Mouse (Mus musculus): Measurements from ENCODE around the gene Lad1.

The Lad1 gene

DNA sequence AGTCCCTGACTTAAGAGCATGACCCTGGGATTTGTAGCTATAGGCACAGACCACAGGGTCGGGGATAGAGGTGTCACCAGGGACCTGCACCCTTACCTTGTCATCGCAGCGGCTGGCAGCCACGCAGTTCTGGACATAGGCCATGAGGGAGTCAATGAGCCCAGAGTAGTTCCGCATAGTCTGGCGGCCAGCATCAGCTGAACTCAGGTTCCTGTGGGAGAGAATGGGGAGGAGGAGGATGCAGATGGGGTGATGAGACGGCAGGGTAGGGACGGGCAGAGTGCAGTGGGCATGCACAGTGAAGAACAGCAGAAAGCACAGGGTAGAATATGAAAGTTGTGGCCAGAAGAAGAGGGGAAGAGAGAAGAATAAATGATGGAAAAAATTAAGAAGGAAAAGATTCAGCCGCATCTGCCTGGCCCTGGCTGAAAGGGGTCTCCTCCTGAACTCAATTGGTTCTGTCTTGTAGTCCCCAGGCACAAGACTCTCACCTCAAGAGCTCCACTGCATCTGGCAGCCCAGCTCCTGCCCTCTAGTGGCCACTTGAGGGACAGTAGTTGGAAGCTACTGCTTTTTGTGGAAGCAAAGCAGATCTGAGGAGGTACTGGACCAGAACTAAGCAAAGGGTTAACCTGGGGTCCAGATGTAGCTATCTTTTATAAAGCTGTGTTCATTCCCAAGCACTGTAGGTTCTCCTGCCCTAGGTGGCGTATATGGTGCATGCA is 64.1 kb downstream of the Lad1 start:
- DNase-seq (ENCODE audit: low read depth) = peak; percentile 30
